Mouse (Mus musculus): Measurements from ENCODE around the gene Ciart. TPM values are rescaled to one million over a fixed set of nuclear protein-coding genes. Genes with fewer than 3 reads are reported as not detected.

Gene Ciart
- total and polyA plus RNA-seq, 3 experiments: 1.0 to 5.1 (median 1.0) TPM

DNA sequence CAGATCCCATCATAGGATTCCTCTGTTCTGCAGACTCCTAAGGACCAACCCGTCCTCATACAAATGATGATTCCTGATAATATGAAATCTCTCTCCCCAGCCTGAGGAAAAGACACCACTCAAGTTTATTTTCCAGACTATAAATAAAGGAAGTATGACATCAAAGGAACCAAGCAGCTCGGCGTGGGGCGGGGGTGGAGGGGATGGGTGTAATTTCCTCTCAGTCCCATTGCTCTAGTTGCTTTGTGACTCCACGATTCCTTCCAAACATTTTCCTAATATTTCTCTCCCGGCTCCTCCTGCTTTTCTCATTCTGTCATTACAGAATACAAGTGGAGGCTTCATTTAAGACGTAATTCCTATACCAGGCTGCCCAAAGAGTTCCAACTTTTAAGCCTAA, 11.1 kb upstream of the Ciart start:
- dilution Hi-C loops (cut with MboI; ENCODE audit: extremely low pct_ligation_motif_present, extremely low pct_unique_long_range_greater_than_20kb, low sequenced_read_pairs) (no loop called here), in situ Hi-C loops (cut with MboI; ENCODE audit: low pct_ligation_motif_present, low pct_unique_long_range_greater_than_20kb, low sequenced_read_pairs) (no loop called here)
- Histone ChIP-seq H3K4me2 (ENCODE audit: insufficient read depth, low read depth, poor library complexity, severe bottlenecking) (peak overlapping the region; percentile 93), H3K27me3 (replicated peaks) (no peaks in the 10 kb centered on the region), H3K36me3 (replicated peaks in 1 of 2; ENCODE audit: control insufficient read depth in 1 of 2, insufficient read depth in 1 of 2, low read length in 1 of 2) (peaks cover 12 to 31% of the 10 kb centered on the region in 2 experiments), H3K4me1 (ENCODE audit: control insufficient read depth in 1 of 2, insufficient read depth in 2 of 2) (peaks cover 11 to 58% of the 10 kb centered on the region in 2 experiments), H3K4me3 (replicated peaks in 1 of 3; ENCODE audit: low read depth in 2 of 3, low read length in 2 of 3, poor library complexity in 1 of 3) (peak overlapping the region; percentile 41 to 52 (median 45)), H3K9ac (ENCODE audit: insufficient read depth, low read depth) (peak overlapping the region; percentile 63), H3K27ac (ENCODE audit: insufficient read depth, low read depth) (no peak overlapping the region), H3K9me3 (replicated peaks; ENCODE audit: low read length) (no peaks in the 10 kb centered on the region), H3K79me2 (replicated peaks; ENCODE audit: control insufficient read depth, extremely low read depth, insufficient read depth, poor library complexity, severe bottlenecking) (peaks cover 16% of the 10 kb centered on the region)
- DNase-seq (ENCODE audit: extremely low read depth): no peak
- TF ChIP-seq SIN3A (IDR thresholded peaks at IDR 0.05; ENCODE audit: low read length) (no peak), TCF12 (IDR thresholded peaks at IDR 0.05; ENCODE audit: low read depth, low read length) (no peak), MAZ (IDR thresholded peaks at IDR 0.05; ENCODE audit: low read depth, low read length) (no peak), ZC3H11A (IDR thresholded peaks at IDR 0.05; ENCODE audit: low read depth, low read length) (no peak), ZKSCAN1 (IDR thresholded peaks at IDR 0.05; ENCODE audit: borderline replicate concordance, low read depth, low read length) (no peak), CHD1 (IDR thresholded peaks at IDR 0.05; ENCODE audit: low read depth, low read length) (no peak), TBP (conservative IDR thresholded peaks at IDR 0.05; ENCODE audit: low read depth, low read length) (no peak), ELF1 (IDR thresholded peaks at IDR 0.05; ENCODE audit: low read depth, low read length) (no peak), POLR2AphosphoS2 (IDR thresholded peaks at IDR 0.05; ENCODE audit: low read depth, low read length) (no peak), MAX (IDR thresholded peaks at IDR 0.05; ENCODE audit: low read length) (no peak), EP300 (IDR thresholded peaks at IDR 0.05; ENCODE audit: low read length) (no peak), RCOR1 (conservative IDR thresholded peaks at IDR 0.05; ENCODE audit: low read depth, low read length) (no peak), CTCF (conservative IDR thresholded peaks at IDR 0.05 in 1 of 2, IDR thresholded peaks at IDR 0.05 in 1 of 2; ENCODE audit: low read depth in 2 of 2, low read length in 2 of 2) (no peak)

DNA sequence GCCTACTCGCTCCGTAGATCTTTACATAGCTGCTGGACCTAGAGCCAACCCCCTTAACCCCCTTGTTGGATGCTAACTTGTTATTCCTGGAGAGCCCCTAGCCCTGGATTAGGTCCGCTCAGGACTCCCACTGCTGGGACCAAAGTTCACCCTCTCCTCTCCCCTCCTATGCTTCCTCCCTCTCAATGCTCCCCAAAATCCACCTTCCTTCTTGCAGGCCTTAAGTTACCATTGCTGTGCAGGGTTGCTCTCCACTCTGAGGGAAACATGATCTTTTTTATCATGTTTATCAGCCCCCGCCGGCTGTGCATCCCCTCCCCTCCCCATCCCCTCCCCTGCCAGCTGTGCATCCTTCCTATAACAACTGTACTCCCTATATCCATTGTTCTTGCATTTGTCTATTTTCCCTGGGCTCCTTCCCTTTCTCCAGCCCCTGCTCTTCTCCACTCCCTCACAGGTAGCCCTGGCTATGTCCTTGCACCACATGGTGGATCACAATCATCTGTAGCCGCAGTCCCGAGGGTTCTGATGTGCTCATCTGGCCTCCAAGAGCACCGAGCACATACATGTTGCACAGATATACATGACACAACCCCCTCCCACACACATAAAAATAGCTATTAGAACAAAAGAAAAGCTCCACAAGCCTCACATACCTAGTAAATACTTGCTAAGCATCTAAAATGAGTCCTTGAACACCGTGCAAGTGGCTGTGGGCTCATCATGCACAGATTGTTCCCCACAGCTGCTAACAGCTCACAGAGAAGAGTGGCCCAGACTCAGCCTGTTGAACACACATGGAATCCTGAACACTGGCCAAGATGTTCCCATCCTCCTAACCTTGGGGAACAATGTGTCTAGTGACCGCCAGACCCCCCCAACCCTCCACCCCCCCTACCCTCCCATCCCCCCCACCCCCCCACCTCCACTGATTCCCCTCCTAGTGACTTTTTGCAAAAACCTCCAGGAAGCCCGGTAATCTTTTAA, 10.3 kb upstream of the Ciart start:
- in situ Hi-C loops (cut with MboI; ENCODE audit: low pct_ligation_motif_present, low pct_unique_long_range_greater_than_20kb, low sequenced_read_pairs): no loop called here
- H3K27me3 ChIP-seq (replicated peaks): no peaks in the 10 kb centered on the region
- no peak for DNase-seq (ENCODE audit: extremely low read depth)

More for the DNA sequence above, 10.3 kb upstream of the Ciart start:
- H3K4me3 ChIP-seq (replicated peaks in 1 of 3; ENCODE audit: low read depth in 2 of 3, low read length in 2 of 3, poor library complexity in 1 of 3): peak overlapping the region; percentile 51 to 54 (median 53)
- no peak overlapping the region for H3K27ac ChIP-seq (ENCODE audit: insufficient read depth, low read depth)
- dilution Hi-C loops (cut with MboI; ENCODE audit: extremely low pct_ligation_motif_present, extremely low pct_unique_long_range_greater_than_20kb, low sequenced_read_pairs): no loop called here
- H3K4me2 ChIP-seq (ENCODE audit: insufficient read depth, low read depth, poor library complexity, severe bottlenecking): peak overlapping the region; percentile 93
- H3K9ac ChIP-seq (ENCODE audit: insufficient read depth, low read depth): no peak overlapping the region
- TF ChIP-seq GABPA (IDR thresholded peaks at IDR 0.05; ENCODE audit: insufficient replicate concordance, low read depth, low read length) (no peak), E2F4 (IDR thresholded peaks at IDR 0.05; ENCODE audit: insufficient replicate concordance, low read depth, low read length) (no peak), ZKSCAN1 (IDR thresholded peaks at IDR 0.05; ENCODE audit: borderline replicate concordance, low read depth, low read length) (no peak), PAX5 (IDR thresholded peaks at IDR 0.05; ENCODE audit: low read length) (no peak), MXI1 (IDR thresholded peaks at IDR 0.05; ENCODE audit: low read depth, low read length) (no peak), POLR2AphosphoS2 (IDR thresholded peaks at IDR 0.05; ENCODE audit: low read depth, low read length) (no peak), CHD1 (IDR thresholded peaks at IDR 0.05; ENCODE audit: low read depth, low read length) (no peak), MEF2A (IDR thresholded peaks at IDR 0.05; ENCODE audit: borderline replicate concordance, low read depth, low read length) (no peak), NRF1 (IDR thresholded peaks at IDR 0.05; ENCODE audit: low read depth, low read length) (no peak), USF2 (conservative IDR thresholded peaks at IDR 0.05; ENCODE audit: low read depth, low read length) (no peak), RCOR1 (conservative IDR thresholded peaks at IDR 0.05; ENCODE audit: low read depth, low read length) (no peak), MAFK (IDR thresholded peaks at IDR 0.05; ENCODE audit: insufficient replicate concordance, low read length) (no peak), BHLHE40 (IDR thresholded peaks at IDR 0.05; ENCODE audit: low read depth, low read length) (no peak), SIN3A (IDR thresholded peaks at IDR 0.05; ENCODE audit: low read length) (no peak), IRF4 (IDR thresholded peaks at IDR 0.05; ENCODE audit: low read depth, low read length) (no peak), MAX (IDR thresholded peaks at IDR 0.05; ENCODE audit: low read length) (no peak)
- H3K9me3 ChIP-seq (replicated peaks; ENCODE audit: low read length): no peaks in the 10 kb centered on the region
- peaks cover 18 to 61% of the 10 kb centered on the region in 2 experiments for H3K4me1 ChIP-seq (ENCODE audit: control insufficient read depth in 1 of 2, insufficient read depth in 2 of 2)
- H3K36me3 ChIP-seq (replicated peaks in 1 of 2; ENCODE audit: control insufficient read depth in 1 of 2, insufficient read depth in 1 of 2, low read length in 1 of 2): peaks cover 17 to 32% of the 10 kb centered on the region in 2 experiments
- peaks cover 16% of the 10 kb centered on the region for H3K79me2 ChIP-seq (replicated peaks; ENCODE audit: control insufficient read depth, extremely low read depth, insufficient read depth, poor library complexity, severe bottlenecking)
